Mouse (Mus musculus) lung, embryonic 14.5 days (tissue): Measurements from ENCODE around the gene Osgin1. TPM values are rescaled to one million over a fixed set of nuclear protein-coding genes. Genes with fewer than 3 reads are reported as not detected.

ENCODE experiments used
- ATAC-seq: fragments of 200-750 bp; cut with Nextera tagmentation; 2 replicates; pipeline ENCODE4 v1.8.0; 2017; ENCODE audit warnings: mild to moderate bottlenecking, moderate TSS enrichment, moderate library complexity; ENCODE audit not compliant: insufficient read depth
- DNase-seq: peaks from one replicate; pipeline ENCODE4 v3.0.0-alpha.2; 2015
- H3K27ac ChIP-seq: fragments of 300-500 bp; sonication (generic); 2 replicates; pipeline ENCODE4 v1.5.1; 2014; ENCODE audit warnings: low read depth, mild to moderate bottlenecking, moderate library complexity
- H3K27me3 ChIP-seq: fragments of 300-500 bp; sonication (generic); 2 replicates; pipeline ENCODE4 v1.6.1; 2014; ENCODE audit warnings: low read length, control low read depth; ENCODE audit not compliant: insufficient read depth
- H3K36me3 ChIP-seq: fragments of 300-500 bp; sonication (generic); 2 replicates; pipeline ENCODE4 v1.6.1; 2014; ENCODE audit warnings: control low read depth; ENCODE audit not compliant: insufficient read depth
- H3K4me1 ChIP-seq: fragments of 300-500 bp; sonication (generic); 2 replicates; pipeline ENCODE4 v1.6.1; 2014; ENCODE audit warnings: antibody characterized with exemption, control low read depth; ENCODE audit not compliant: insufficient read depth
- H3K4me2 ChIP-seq: fragments of 300-500 bp; sonication (generic); 2 replicates; pipeline ENCODE4 v1.6.1; 2014; ENCODE audit warnings: mild to moderate bottlenecking
- H3K4me3 ChIP-seq: fragments of 300-500 bp; sonication (generic); 2 replicates; pipeline ENCODE4 v1.5.1; 2014; ENCODE audit warnings: low read depth, low read length
- H3K9ac ChIP-seq: fragments of 300-500 bp; sonication (generic); 2 replicates; pipeline ENCODE4 v1.6.1; 2014
- H3K9me3 ChIP-seq: fragments of 300-500 bp; sonication (generic); 2 replicates; pipeline ENCODE4 v1.6.1; 2016; ENCODE audit warnings: low read depth, low read length, control low read depth
- CTCF ChIP-seq: IDR thresholded peaks from 2 replicates; pipeline ENCODE4 v1.5.1; 2016; ENCODE audit warnings: antibody characterized with exemption, low read depth
- WGBS: fragments of 180-500 bp; shearing (Covaris S2); extraction: QIAGEN DNeasy Blood & Tissue Kit; methylation state at CpG from one replicate; pipeline ENCODE4 v1.1.7; 2014; 5-methylcytosine and 5-hydroxymethylcytosine counted together
- polyA plus RNA-seq: library from polyadenylated mRNA; unstranded; fragments of >200 nt; fragmentation: Nextera tagmentation; extraction: Ambion mirVana; gene quantifications from 2 replicates; pipeline ENCODE4 v1.2.1, GENCODE M21; 2014

Osgin1 gene
- polyA plus RNA-seq, 1 experiment from 2014 or later, result 0.53 TPM

DNA sequence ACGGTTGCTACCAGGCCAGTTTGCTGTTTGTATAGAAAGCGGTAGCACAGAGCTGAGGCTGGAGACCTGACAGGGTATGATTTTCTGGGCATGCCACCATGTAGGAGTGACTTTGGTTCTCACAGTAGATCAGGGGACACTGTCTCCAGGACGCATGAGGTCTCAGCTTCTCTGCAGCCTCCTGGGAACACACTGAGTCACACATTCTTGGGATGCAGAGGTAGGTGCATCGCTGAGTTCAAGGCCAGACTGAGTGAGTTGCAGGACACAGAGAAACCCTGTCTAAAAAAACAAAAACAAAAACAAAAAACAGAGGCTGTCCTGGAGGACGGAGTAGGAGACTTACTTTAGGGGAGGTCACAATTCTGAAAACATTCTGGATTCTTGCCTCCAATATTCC is 19.0 kb downstream of the Osgin1 start:
- 85% methylated on average over 5 of the region's 5 CpGs for WGBS
- no peak for TF ChIP-seq CTCF
- no peak overlapping the region for H3K27ac ChIP-seq
- no peaks in the 10 kb centered on the region for H3K4me1 ChIP-seq
- no peak overlapping the region for H3K9ac ChIP-seq
- no peaks in the 10 kb centered on the region for H3K9me3 ChIP-seq
- ATAC-seq (no peak), DNase-seq (no peak)
- H3K4me3 ChIP-seq, result no peak overlapping the region
- no peaks in the 10 kb centered on the region for H3K36me3 ChIP-seq
- no peak overlapping the region for H3K4me2 ChIP-seq
- H3K27me3 ChIP-seq, result peaks cover 12% of the 10 kb centered on the region; the same call in 1 of the 2 replicates

DNA sequence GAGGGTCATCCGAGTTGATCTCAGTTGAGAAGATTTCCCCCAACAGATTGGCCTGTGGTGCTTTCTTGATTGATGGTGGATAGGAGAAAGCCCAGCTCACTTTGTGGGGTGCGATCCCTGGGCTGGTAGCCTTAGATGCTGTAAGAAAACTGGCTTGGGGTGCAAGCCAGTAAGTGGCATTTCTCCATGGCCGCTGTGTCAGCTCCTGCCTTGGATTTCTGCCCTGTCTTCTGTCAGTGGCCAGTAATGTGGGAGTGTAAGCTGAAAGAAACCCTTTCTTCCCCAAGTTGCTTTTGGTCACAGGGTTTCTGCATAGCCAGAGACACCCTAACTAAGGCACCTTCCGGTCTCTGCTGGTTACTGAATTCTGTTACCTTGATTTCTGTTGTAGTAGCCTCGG is 22.1 kb downstream of the Osgin1 start:
- 76% methylated on average over 5 of the region's 5 CpGs for WGBS
- no peaks in the 10 kb centered on the region for H3K27me3 ChIP-seq
- no peak overlapping the region for H3K4me3 ChIP-seq
- TF ChIP-seq CTCF, result no peak
- no peak overlapping the region for H3K4me2 ChIP-seq
- no peak overlapping the region for H3K27ac ChIP-seq
- ATAC-seq (no peak), DNase-seq (no peak)
- no peaks in the 10 kb centered on the region; the same call in 1 of the 2 replicates for H3K4me1 ChIP-seq
- H3K36me3 ChIP-seq, result no peaks in the 10 kb centered on the region
- no peak overlapping the region for H3K9ac ChIP-seq
- H3K9me3 ChIP-seq, result no peaks in the 10 kb centered on the region

DNA sequence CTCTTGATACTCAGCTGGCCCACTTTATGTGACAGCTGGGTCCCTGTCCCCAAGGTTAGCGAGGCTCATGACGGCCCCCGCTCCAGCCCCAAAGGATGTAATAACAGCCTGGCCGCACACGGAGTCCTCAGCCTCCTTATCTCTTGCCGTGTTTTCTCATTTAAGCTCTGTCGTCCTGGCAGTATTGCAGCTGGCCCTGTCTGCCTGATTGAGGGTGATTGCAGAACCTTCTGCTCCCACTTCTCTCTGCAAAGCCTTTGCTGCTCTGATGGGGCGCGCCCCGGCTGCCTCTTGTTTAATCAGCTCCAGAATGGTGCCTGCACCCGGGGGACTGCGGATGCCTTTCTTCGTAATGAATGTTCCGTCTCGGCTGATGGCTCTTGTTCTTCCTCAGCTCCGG is 25.8 kb downstream of the Osgin1 start:
- Histone ChIP-seq H3K4me1 (no peaks in the 10 kb centered on the region; the same call in 1 of the 2 replicates), H3K36me3 (no peaks in the 10 kb centered on the region), H3K9ac (no peak overlapping the region), H3K4me2 (no peak overlapping the region), H3K27me3 (no peaks in the 10 kb centered on the region), H3K4me3 (no peak overlapping the region), H3K9me3 (no peaks in the 10 kb centered on the region), H3K27ac (no peak overlapping the region)
- no peak for TF ChIP-seq CTCF
- WGBS, result 27% methylated on average over 16 of the region's 16 CpGs
- DNase-seq (peak; percentile 34), ATAC-seq (no peak)

DNA sequence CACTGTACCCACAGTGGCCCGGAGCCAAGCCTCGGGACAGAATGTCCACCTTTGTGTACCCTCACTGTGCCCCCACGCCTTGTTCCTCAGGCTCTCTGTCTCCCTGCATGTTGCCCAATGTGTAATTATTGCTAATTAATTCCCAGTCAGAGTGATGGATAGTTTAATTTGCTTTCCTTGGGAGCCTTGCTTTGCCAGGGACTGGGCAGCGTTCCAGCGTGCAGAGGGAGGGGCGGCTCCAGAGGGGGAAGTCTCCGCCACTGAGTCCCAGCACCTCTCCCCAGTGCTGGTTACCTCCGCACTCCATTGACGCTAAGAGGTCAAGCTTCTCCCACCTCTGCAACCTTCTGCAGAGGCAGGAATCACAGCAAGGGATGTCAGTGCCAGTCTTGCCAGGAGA is 27.4 kb downstream of the Osgin1 start:
- no peak for TF ChIP-seq CTCF
- Histone ChIP-seq H3K9me3 (no peaks in the 10 kb centered on the region), H3K27ac (no peak overlapping the region), H3K4me1 (peaks cover 4% of the 10 kb centered on the region; the same call in 1 of the 2 replicates), H3K4me3 (no peak overlapping the region), H3K27me3 (peaks cover 2% of the 10 kb centered on the region; the same call in 1 of the 2 replicates), H3K9ac (no peak overlapping the region), H3K4me2 (no peak overlapping the region), H3K36me3 (no peaks in the 10 kb centered on the region)
- DNase-seq, result peak; percentile 27
- 58% methylated on average over 9 of the region's 9 CpGs for WGBS
- ATAC-seq, result no peak

DNA sequence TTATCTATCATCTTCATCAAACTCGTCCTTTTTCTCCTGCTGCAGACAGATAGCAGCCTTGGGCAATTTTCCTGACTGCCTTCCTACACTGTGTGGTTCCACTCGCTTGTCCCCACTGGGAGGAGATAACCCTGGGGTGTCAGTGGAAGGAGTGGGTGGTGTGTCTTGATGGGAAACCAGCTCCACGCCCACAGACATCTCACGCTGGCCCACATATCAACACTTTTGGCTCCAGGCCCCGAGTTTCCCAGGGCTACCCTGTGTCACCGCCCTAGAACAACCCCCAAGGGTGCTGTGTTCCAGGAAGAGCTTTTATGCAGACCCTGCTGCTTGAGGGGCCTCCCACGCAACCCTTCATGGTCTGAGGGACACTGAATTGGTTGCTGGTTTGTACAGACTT is 29.8 kb downstream of the Osgin1 start:
- DNase-seq (no peak), ATAC-seq (no peak)
- Histone ChIP-seq H3K4me3 (no peak overlapping the region), H3K9me3 (no peaks in the 10 kb centered on the region), H3K9ac (no peak overlapping the region), H3K4me1 (peaks cover 4% of the 10 kb centered on the region; the same call in 1 of the 2 replicates), H3K27me3 (peaks cover 7% of the 10 kb centered on the region; the same call in 1 of the 2 replicates), H3K36me3 (no peaks in the 10 kb centered on the region), H3K4me2 (no peak overlapping the region), H3K27ac (no peak overlapping the region)
- TF ChIP-seq CTCF, result no peak
- WGBS, result 51% methylated on average over 7 of the region's 7 CpGs

DNA sequence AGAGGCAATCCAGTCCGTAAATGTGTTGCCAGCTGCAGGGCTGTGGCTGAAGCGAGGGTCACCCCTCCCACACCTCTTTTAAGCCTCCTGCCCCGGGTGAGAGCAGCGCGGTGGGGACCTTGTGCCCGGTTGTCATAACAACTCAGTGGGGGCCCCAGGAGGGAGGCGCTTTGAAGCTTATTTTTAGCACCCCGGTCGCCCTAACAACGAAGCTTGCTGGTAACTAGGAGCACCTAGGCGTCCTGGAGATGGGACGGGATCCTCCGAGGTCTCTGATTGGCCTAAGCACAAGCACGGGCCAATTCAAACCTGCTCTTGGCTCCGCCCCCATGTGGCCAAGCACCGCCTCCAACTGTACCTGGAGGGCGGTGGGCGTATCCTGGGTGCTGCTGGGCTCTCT is 32.2 kb downstream of the Osgin1 start:
- no peak overlapping the region for H3K9ac ChIP-seq
- peak overlapping the region; percentile 33 for H3K4me2 ChIP-seq
- no peaks in the 10 kb centered on the region for H3K36me3 ChIP-seq
- no peak for TF ChIP-seq CTCF
- H3K27me3 ChIP-seq, result peaks cover 7% of the 10 kb centered on the region; the same call in 1 of the 2 replicates
- no peak overlapping the region for H3K4me3 ChIP-seq
- 0 out of 2 replicates have a peak, but pooled peaks cover 4% of the 10 kb centered on the region for H3K4me1 ChIP-seq
- ATAC-seq (peak; percentile 83), DNase-seq (peak; percentile 73)
- WGBS, result 2% methylated on average over 18 of the region's 18 CpGs
- H3K27ac ChIP-seq, result no peak overlapping the region
- H3K9me3 ChIP-seq, result no peaks in the 10 kb centered on the region

DNA sequence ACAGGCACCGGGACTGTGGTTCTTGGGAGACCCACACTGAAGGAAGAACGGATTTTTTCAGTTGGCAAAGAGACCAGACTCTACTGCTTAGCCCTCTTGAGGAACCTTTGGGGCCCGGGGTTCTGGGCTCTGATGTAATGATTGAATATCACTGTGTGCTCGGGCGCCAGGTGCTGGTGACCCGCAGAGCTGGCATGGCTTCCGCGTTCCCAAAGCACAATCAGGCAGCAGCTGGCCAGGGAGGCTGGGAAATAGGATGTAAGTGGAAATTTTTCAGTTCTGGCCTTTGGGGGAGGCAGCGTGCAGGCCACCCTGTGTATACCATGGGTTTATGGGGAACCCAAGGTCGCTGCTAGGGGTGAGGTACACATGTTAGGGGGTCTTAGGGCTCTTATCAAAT is 32.9 kb downstream of the Osgin1 start:
- Histone ChIP-seq H3K9ac (no peak overlapping the region), H3K36me3 (no peaks in the 10 kb centered on the region), H3K4me1 (0 out of 2 replicates have a peak, but pooled peaks cover 4% of the 10 kb centered on the region), H3K4me3 (no peak overlapping the region), H3K27ac (0 out of 2 replicates have a peak overlapping the region, but pooled peaks have one; percentile 22), H3K9me3 (no peaks in the 10 kb centered on the region), H3K27me3 (peaks cover 7% of the 10 kb centered on the region; the same call in 1 of the 2 replicates), H3K4me2 (no peak overlapping the region)
- no peak for ATAC-seq
- WGBS, result 66% methylated on average over 10 of the region's 10 CpGs
- TF ChIP-seq CTCF, result no peak
- no peak for DNase-seq
